10 mouse cellular contexts compared by ENCODE assay signal in genomic region chr5:137345821-137346220, GRCm38 (mm10). TPM values are rescaled to one million over a fixed set of nuclear protein-coding genes. Genes with fewer than 3 reads are reported as not detected.
A peak's percentile ranks its signal among the peaks of the same experiment; 100 is the strongest.
DNase-seq lines count a peak whose midpoint lies in the region; ATAC-seq lines count a peak whose summit lies in the region.
"Had no signal": no experiment of that assay in that cellular context is flagged by ENCODE, and none has a peak within 500 bp of the region (broad histone marks: within the 10 kb centered on the region; RNA-seq: fewer than 3 reads in every experiment).

No protein-coding gene starts in this region.

- peak overlapping the region; percentile 68 for H3K27ac ChIP-seq in liver, embryonic 13.5 days

- no peak overlapping the region for H3K4me3 ChIP-seq in liver, embryonic 13.5 days (replicated peaks)

- no peak overlapping the region for H3K4me2 ChIP-seq in liver, embryonic 13.5 days

- DNase-seq in lung, adult 18-20 months, result peak; percentile 33 to 36
- no peak for DNase-seq in lung, postnatal 25 days (ENCODE audit: low spot score)
- DNase-seq in kidney, adult 8-10 months, result peak; percentile 83 to 89
- no peak for DNase-seq in liver, embryonic 13.5 days
- DNase-seq in yolk sac, embryonic 10.5 days (ENCODE audit: low spot score), result peak; percentile 85
- no peak for DNase-seq in cerebellum, adult 11-12 months
- no peak for DNase-seq in left cerebral cortex, postnatal 25 days (ENCODE audit: low spot score in 2 of 2)
- no peak for DNase-seq in urinary bladder, postnatal 14 days (ENCODE audit: low spot score)
- DNase-seq: cerebellum, adult 9-11 months; gastrocnemius, postnatal 25 days had no signal

- intact Hi-C loops in left cerebral cortex, postnatal 25 days (cut with DNase I), result loop anchor here (10.0 kb wide), 1 partner anchor 429 kb away; the partner anchor contains the start of gene Ppp1r35

- ATAC-seq in liver, embryonic 13.5 days (ENCODE audit: low read depth), result peak; percentile 34

- peaks cover 6% of the 10 kb centered on the region; the same call in 1 of the 2 replicates for H3K4me1 ChIP-seq in liver, embryonic 13.5 days (replicated peaks)

- peaks cover 43% of the 10 kb centered on the region for H3K27me3 ChIP-seq in liver, embryonic 13.5 days

- H3K36me3 ChIP-seq in liver, embryonic 13.5 days, result no peaks in the 10 kb centered on the region

- no peak overlapping the region for H3K9ac ChIP-seq in liver, embryonic 13.5 days

- WGBS in liver, embryonic 13.5 days (ENCODE audit: insufficient replicate concordance), result 26% methylated on average over 9 of the region's 9 CpGs

- no peaks in the 10 kb centered on the region for H3K9me3 ChIP-seq in liver, embryonic 13.5 days (replicated peaks)

RNA-seq across cellular contexts. Expression of gene Ephb4, which starts 4.1 kb away (rescaled TPM):
- polyA plus RNA-seq in liver, embryonic 13.5 days (2015; fragmentation: Nextera tagmentation; extraction: Ambion mirVana), result 5.6 and 8.1 TPM in 2 replicates
- total RNA-seq in left cerebral cortex, postnatal 25 days (2021), result 1 to 10 TPM; 5.2 to 5.5 TPM

RNA-seq across cellular contexts. Expression of gene Slc12a9, which starts 12.4 kb away (rescaled TPM):
- polyA plus RNA-seq in liver, embryonic 13.5 days (2015; fragmentation: Nextera tagmentation; extraction: Ambion mirVana), result 2.8 and 3.2 TPM in 2 replicates
- 10 to 100 TPM; 21.3 to 23.2 TPM for total RNA-seq in left cerebral cortex, postnatal 25 days (2021)

RNA-seq across cellular contexts. Expression of gene Trip6, which starts 31.6 kb away (rescaled TPM):
- 10.1 and 10.6 TPM in 2 replicates for polyA plus RNA-seq in liver, embryonic 13.5 days (2015; fragmentation: Nextera tagmentation; extraction: Ambion mirVana)
- total RNA-seq in left cerebral cortex, postnatal 25 days (2021), result 1 to 10 TPM; 4.3 to 5.9 TPM

RNA-seq across cellular contexts. Expression of gene Srrt, which starts 38.3 kb away (rescaled TPM):
- polyA plus RNA-seq in liver, embryonic 13.5 days (2015; fragmentation: Nextera tagmentation; extraction: Ambion mirVana), result 86.7 and 102 TPM in 2 replicates
- total RNA-seq in left cerebral cortex, postnatal 25 days (2021), result 100 to 1,000 TPM; 176 to 178 TPM

RNA-seq across cellular contexts. Expression of gene Ufsp1, which starts 51.4 kb away (rescaled TPM):
- 8.4 TPM in 2 replicates for polyA plus RNA-seq in liver, embryonic 13.5 days (2015; fragmentation: Nextera tagmentation; extraction: Ambion mirVana)
- 10 to 100 TPM in 1 of 2 experiments, 1 to 10 TPM in 1; 9.8 to 13.3 TPM for total RNA-seq in left cerebral cortex, postnatal 25 days (2021)

Comparison
In these comparisons a context has a peak if more than half of its experiments do, and no peak if none do; other contexts are left out.
1. DNase-seq: peak in lung, adult 18-20 months (2 of 2), kidney, adult 8-10 months (2 of 2) and yolk sac, embryonic 10.5 days (single experiment); none in lung, postnatal 25 days (single experiment), liver, embryonic 13.5 days (single experiment), cerebellum, adult 11-12 months (single experiment), left cerebral cortex, postnatal 25 days (0 of 2) and urinary bladder, postnatal 14 days (single experiment).